Mouse (Mus musculus) intestine, embryonic 15.5 days (tissue): ENCODE measurements around the gene Eefsec. TPM values are rescaled to one million over a fixed set of nuclear protein-coding genes. Genes with fewer than 3 reads are reported as not detected.

Experiments
- ATAC-seq: fragments of 200-750 bp; cut with Nextera tagmentation; 2 replicates; pipeline ENCODE4 v1.8.0; 2017; ENCODE audit warnings: moderate TSS enrichment, moderate library complexity
- H3K27ac ChIP-seq: fragments of 300-500 bp; sonication (generic); 2 replicates; pipeline ENCODE4 v1.5.1; 2015; ENCODE audit warnings: mild to moderate bottlenecking, inconsistent platforms
- H3K27me3 ChIP-seq: fragments of 300-500 bp; sonication (generic); replicated peaks from 2 replicates; pipeline ENCODE4 v1.6.1; 2015; ENCODE audit warnings: inconsistent platforms
- H3K36me3 ChIP-seq: fragments of 300-500 bp; sonication (generic); 2 replicates; pipeline ENCODE4 v1.6.1; 2015; ENCODE audit warnings: inconsistent platforms
- H3K4me1 ChIP-seq: fragments of 300-500 bp; sonication (generic); replicated peaks from 2 replicates; pipeline ENCODE4 v1.6.1; 2015; ENCODE audit warnings: inconsistent platforms
- H3K4me2 ChIP-seq: fragments of 300-500 bp; sonication (generic); replicated peaks from 2 replicates; pipeline ENCODE4 v1.6.1; 2015; ENCODE audit warnings: mild to moderate bottlenecking, inconsistent platforms
- H3K4me3 ChIP-seq: fragments of 300-500 bp; sonication (generic); replicated peaks from 2 replicates; pipeline ENCODE4 v1.5.1; 2015; ENCODE audit warnings: inconsistent platforms
- H3K9ac ChIP-seq: fragments of 300-500 bp; sonication (generic); 2 replicates; pipeline ENCODE4 v1.6.1; 2015; ENCODE audit warnings: inconsistent platforms
- H3K9me3 ChIP-seq: fragments of 300-500 bp; sonication (generic); 2 replicates; pipeline ENCODE4 v1.6.1; 2016; ENCODE audit warnings: inconsistent platforms
- WGBS: fragments of 180-500 bp; shearing (Covaris S2); methylation state at CpG from one replicate; pipeline ENCODE4 v1.1.7; 2015; 5-methylcytosine and 5-hydroxymethylcytosine counted together
- polyA plus RNA-seq: library from polyadenylated mRNA; unstranded; fragments of >200 nt; fragmentation: Nextera tagmentation; extraction: Ambion mirVana; gene quantifications from 2 replicates; pipeline ENCODE4 v1.2.1, GENCODE M21; 2015

Eefsec gene
- polyA plus RNA-seq, 1 experiment from 2014 or later, result 40.1 TPM

GRCm38 (mm10) chr6:88215797-88216196, 230.5 kb downstream of the Eefsec start:
- no peak overlapping the region for H3K27ac ChIP-seq
- H3K27me3 ChIP-seq, result no peaks in the 10 kb centered on the region
- no peak overlapping the region for H3K4me2 ChIP-seq
- no peaks in the 10 kb centered on the region for H3K36me3 ChIP-seq
- WGBS, result 26% methylated on average over 6 of the region's 6 CpGs
- H3K4me1 ChIP-seq, result no peaks in the 10 kb centered on the region
- H3K9me3 ChIP-seq, result no peaks in the 10 kb centered on the region
- no peak for ATAC-seq
- no peak overlapping the region for H3K4me3 ChIP-seq
- no peak overlapping the region for H3K9ac ChIP-seq

- H3K9me3 ChIP-seq, result no peaks in the 10 kb centered on the region
- no peak overlapping the region for H3K9ac ChIP-seq
- 0 out of 2 replicates have a peak, but pooled peaks cover 1% of the 10 kb centered on the region for H3K4me1 ChIP-seq
- 65% methylated on average over 3 of the region's 3 CpGs for WGBS
- H3K27me3 ChIP-seq, result peaks cover 33% of the 10 kb centered on the region
- H3K36me3 ChIP-seq, result no peaks in the 10 kb centered on the region
- H3K27ac ChIP-seq, result no peak overlapping the region
- no peak for ATAC-seq
- H3K4me3 ChIP-seq, result no peak overlapping the region
- H3K4me2 ChIP-seq, result no peak overlapping the region
Measured at GRCm38 (mm10) chr6:88210182-88210581, 236.2 kb downstream of the Eefsec start.

- no peak overlapping the region for H3K4me2 ChIP-seq
- H3K4me1 ChIP-seq, result 0 out of 2 replicates have a peak, but pooled peaks cover 3% of the 10 kb centered on the region
- 79% methylated on average over 5 of the region's 5 CpGs for WGBS
Measured at GRCm38 (mm10) chr6:88209453-88209852, 236.9 kb downstream of the Eefsec start.

GRCm38 (mm10) chr6:88208321-88208720, 238.0 kb downstream of the Eefsec start:
- Histone ChIP-seq H3K9me3 (no peaks in the 10 kb centered on the region), H3K4me2 (no peak overlapping the region), H3K4me3 (no peak overlapping the region), H3K36me3 (no peaks in the 10 kb centered on the region), H3K4me1 (0 out of 2 replicates have a peak, but pooled peaks cover 3% of the 10 kb centered on the region), H3K9ac (no peak overlapping the region), H3K27me3 (peaks cover 51% of the 10 kb centered on the region), H3K27ac (no peak overlapping the region)
- 94% methylated on average over 3 of the region's 3 CpGs for WGBS
- ATAC-seq, result no peak

More at GRCm38 (mm10) chr6:88209453-88209852, 236.9 kb downstream of the Eefsec start:
- H3K36me3 ChIP-seq, result no peaks in the 10 kb centered on the region
- no peak overlapping the region for H3K4me3 ChIP-seq
- ATAC-seq, result no peak
- H3K9ac ChIP-seq, result no peak overlapping the region
- peaks cover 40% of the 10 kb centered on the region for H3K27me3 ChIP-seq
- H3K27ac ChIP-seq, result no peak overlapping the region
- H3K9me3 ChIP-seq, result no peaks in the 10 kb centered on the region

GRCm38 (mm10) chr6:88207403-88208033, 238.8 kb downstream of the Eefsec start:
- no peak overlapping the region for H3K27ac ChIP-seq

More at GRCm38 (mm10) chr6:88207403-88208033, 238.8 kb downstream of the Eefsec start:
- Histone ChIP-seq H3K4me1 (0 out of 2 replicates have a peak, but pooled peaks cover 3% of the 10 kb centered on the region), H3K4me2 (no peak overlapping the region), H3K4me3 (no peak overlapping the region), H3K9ac (no peak overlapping the region), H3K9me3 (no peaks in the 10 kb centered on the region), H3K27me3 (peaks cover 56% of the 10 kb centered on the region), H3K36me3 (no peaks in the 10 kb centered on the region)
- 86% methylated on average over 10 of the region's 10 CpGs for WGBS
- no peak for ATAC-seq

Other genes starting within 250 kb of the Eefsec start
- gene Dnajb8, start 224.3 kb downstream of the Eefsec start, polyA plus RNA-seq, result not detected in 2 replicates
- gene Ruvbl1, start 18.9 kb upstream of the Eefsec start, polyA plus RNA-seq, result 125 and 132 TPM in 2 replicates
- gene Sec61a1, start 72.4 kb upstream of the Eefsec start, polyA plus RNA-seq, result 256 and 276 TPM in 2 replicates
- gene Kbtbd12, start 191.4 kb upstream of the Eefsec start, polyA plus RNA-seq, result 0.46 and 0.78 TPM in 2 replicates